In the genomic region with DNA sequence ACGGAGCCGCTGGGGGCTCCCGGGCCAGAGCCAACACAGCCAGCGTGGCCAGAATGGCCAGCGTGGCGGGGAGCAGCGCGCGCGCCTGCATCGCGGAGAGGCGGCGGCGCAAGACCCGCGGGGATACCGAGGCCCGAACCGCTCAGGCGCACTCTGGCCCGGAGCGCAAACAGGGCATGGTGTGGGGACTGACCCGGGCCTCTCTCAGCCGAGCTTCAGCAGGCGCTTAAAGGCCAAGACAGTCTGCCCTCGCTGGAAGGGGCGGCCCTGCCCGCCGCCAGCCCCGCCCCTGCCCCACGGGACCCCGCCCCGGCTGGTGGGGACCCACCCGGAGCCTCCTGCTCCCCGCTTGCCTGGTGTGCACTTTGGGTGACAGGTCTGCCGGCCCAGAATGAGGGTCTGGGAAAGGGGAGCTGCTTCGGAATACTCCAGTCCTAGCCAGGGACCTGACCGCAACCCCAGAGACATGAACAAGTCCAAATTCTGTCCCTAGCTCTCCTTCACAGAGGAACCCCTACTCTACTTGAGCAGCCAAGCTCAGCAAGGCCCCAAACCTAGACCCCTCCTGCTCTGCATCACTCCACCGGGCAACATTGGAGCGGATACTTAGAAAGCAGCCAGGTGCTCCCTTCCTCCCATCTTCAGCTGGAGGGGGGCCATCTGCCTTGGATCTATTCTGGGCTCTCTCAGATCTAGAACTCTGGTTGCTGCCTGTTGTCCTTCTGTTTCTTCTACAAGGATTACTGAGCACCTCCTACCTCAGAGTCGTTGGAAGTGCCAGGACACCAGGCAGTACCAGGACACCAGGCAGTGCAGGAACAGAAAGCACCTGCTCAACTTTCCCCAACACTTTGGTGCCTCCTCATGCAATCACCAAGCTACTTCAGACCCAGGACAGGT, we compare ENCODE assay signal across 8 mouse cellular contexts. TPM values are rescaled to one million over a fixed set of nuclear protein-coding genes. Genes with fewer than 3 reads are reported as not detected.
A peak's percentile ranks its signal among the peaks of the same experiment; 100 is the strongest.
DNase-seq lines count a peak whose midpoint lies in the region; ATAC-seq and TF ChIP-seq lines count a peak whose summit lies in the region.

A gene (minus strand): TSS at position 527 of the 900 bp plus-strand sequence.

- no peaks in the 10 kb centered on the region for H3K27me3 ChIP-seq in kidney, adult 2 months (replicated peaks; ENCODE audit: control insufficient read depth, insufficient read depth, low read length)
- peaks cover 38% of the 10 kb centered on the region for H3K27me3 ChIP-seq in hindbrain, embryonic 15.5 days
- H3K27me3 ChIP-seq in lung, embryonic 15.5 days = peaks cover 37% of the 10 kb centered on the region
- H3K27me3 ChIP-seq in testis, adult 2 months (ENCODE audit: control insufficient read depth, insufficient read depth, low read length) = no peaks in the 10 kb centered on the region

- no peak within 1 kb of the TSS; the same call in 1 of the 2 replicates for H3K9ac ChIP-seq in hindbrain, embryonic 15.5 days
- peak within 1 kb of the TSS; percentile 40 for H3K9ac ChIP-seq in lung, embryonic 15.5 days

- ATAC-seq in hindbrain, embryonic 15.5 days (ENCODE audit: low FRiP score, low read depth) = no peak
- ATAC-seq in lung, embryonic 15.5 days (ENCODE audit: borderline replicate concordance, extremely low read depth, low FRiP score, low TSS enrichment) = peak; percentile 66

- peak within 1 kb of the TSS; percentile 72 for H3K4me2 ChIP-seq in hindbrain, embryonic 15.5 days
- peak within 1 kb of the TSS; percentile 81 for H3K4me2 ChIP-seq in lung, embryonic 15.5 days

- DNase-seq in kidney, adult 2 months = no peak
- DNase-seq in kidney, adult 11 months = no peak
- no peak for DNase-seq in adrenal gland, adult 8-10 months
- peak; percentile 78 for DNase-seq in gastrocnemius, postnatal 14 days
- DNase-seq in embryo, embryonic 9.5 days (ENCODE audit: extremely low spot score) = no peak

- H3K9me3 ChIP-seq in hindbrain, embryonic 15.5 days = no peaks in the 10 kb centered on the region
- no peaks in the 10 kb centered on the region for H3K9me3 ChIP-seq in lung, embryonic 15.5 days

- intact Hi-C loops in gastrocnemius, postnatal 14 days (cut with DNase I; ENCODE audit: low total_unique reads) = loop anchor here (2.0 kb wide), 1 partner anchor 85 kb away; no protein-coding TSS in a partner anchor

- TF ChIP-seq POLR2A in kidney, adult 2 months (IDR thresholded peaks at IDR 0.05; ENCODE audit: low read depth, low read length) = no peak
- no peak for TF ChIP-seq POLR2A in testis, adult 2 months (IDR thresholded peaks at IDR 0.05; ENCODE audit: control insufficient read depth, low read depth, low read length)

- no peaks in the 10 kb centered on the region for H3K36me3 ChIP-seq in kidney, adult 2 months (ENCODE audit: control insufficient read depth, insufficient read depth, low read length)
- no peaks in the 10 kb centered on the region for H3K36me3 ChIP-seq in hindbrain, embryonic 15.5 days
- H3K36me3 ChIP-seq in lung, embryonic 15.5 days = no peaks in the 10 kb centered on the region
- H3K36me3 ChIP-seq in testis, adult 2 months (ENCODE audit: control insufficient read depth, insufficient read depth, low read length) = no peaks in the 10 kb centered on the region

- peak within 1 kb of the TSS; percentile 14; the same call in 1 of the 2 replicates for H3K4me3 ChIP-seq in kidney, adult 2 months (ENCODE audit: insufficient read depth, low read depth, low read length)
- peak within 1 kb of the TSS; percentile 39 for H3K4me3 ChIP-seq in hindbrain, embryonic 15.5 days
- peak within 1 kb of the TSS; percentile 43 for H3K4me3 ChIP-seq in lung, embryonic 15.5 days
- H3K4me3 ChIP-seq in testis, adult 2 months (ENCODE audit: control insufficient read depth, low read depth, low read length) = peak within 1 kb of the TSS; percentile 64

- WGBS in kidney, adult 2 months = 13% methylated on average over 39 of the region's 42 CpGs
- 12% methylated on average over 42 of the region's 42 CpGs for WGBS in hindbrain, embryonic 15.5 days
- WGBS in lung, embryonic 15.5 days = 9% methylated on average over 42 of the region's 42 CpGs

- no peak for TF ChIP-seq CTCF in kidney, adult 2 months (conservative IDR thresholded peaks at IDR 0.05; ENCODE audit: insufficient read depth, insufficient read length, low read depth, low read length)
- TF ChIP-seq CTCF in testis, adult 2 months (IDR thresholded peaks at IDR 0.05; ENCODE audit: control insufficient read depth, insufficient read depth, insufficient replicate concordance, low read depth, low read length) = no peak

- H3K4me1 ChIP-seq in kidney, adult 2 months (ENCODE audit: control insufficient read depth, insufficient read depth, low read length) = peaks cover 2% of the 10 kb centered on the region
- H3K4me1 ChIP-seq in hindbrain, embryonic 15.5 days (replicated peaks) = peaks cover 8% of the 10 kb centered on the region
- peaks cover 11% of the 10 kb centered on the region for H3K4me1 ChIP-seq in lung, embryonic 15.5 days
- H3K4me1 ChIP-seq in testis, adult 2 months (ENCODE audit: control insufficient read depth, insufficient read depth, low read length) = peaks cover 14% of the 10 kb centered on the region

- no peak within 1 kb of the TSS for H3K27ac ChIP-seq in kidney, adult 2 months (ENCODE audit: insufficient read depth, low read depth, low read length)
- H3K27ac ChIP-seq in hindbrain, embryonic 15.5 days (replicated peaks) = no peak within 1 kb of the TSS
- no peak within 1 kb of the TSS for H3K27ac ChIP-seq in lung, embryonic 15.5 days
- H3K27ac ChIP-seq in testis, adult 2 months (ENCODE audit: control insufficient read depth, insufficient read depth, low read depth, low read length) = peak within 1 kb of the TSS; percentile 41; the same call in 1 of the 2 replicates

RNA-seq across cellular contexts. Expression of the gene that starts here (rescaled TPM):
- polyA plus RNA-seq in kidney, adult 2 months (2012; rRNA removed) = 9.8 and 12.4 TPM in 2 replicates
- total RNA-seq in adrenal gland, adult 8-10 months (2022) = 100 to 1,000 TPM in 1 of 4 experiments, 10 to 100 TPM in 3; 21.3 to 114 (median 48.7) TPM
- 10 to 100 TPM; 49.9 to 54.6 TPM for total RNA-seq in gastrocnemius, postnatal 14 days (2021)
- 15.8 and 19.3 TPM in 2 replicates for polyA plus RNA-seq in hindbrain, embryonic 15.5 days (2015; fragmentation: Nextera tagmentation; extraction: Ambion mirVana)
- 26.0 and 29.2 TPM in 2 replicates for polyA plus RNA-seq in lung, embryonic 15.5 days (2015; fragmentation: Nextera tagmentation; extraction: Ambion mirVana)
- polyA plus RNA-seq in testis, adult 2 months (2012; rRNA removed) = 14.8 and 15.0 TPM in 2 replicates

Comparison
In these comparisons a context has a peak if more than half of its experiments do, and no peak if none do; other contexts are left out.
1. H3K4me3 ChIP-seq: peak in every context shown above with its lines; median percentile 64 in testis, adult 2 months; 43 in lung, embryonic 15.5 days; 39 in hindbrain, embryonic 15.5 days; 14 in kidney, adult 2 months.